Mouse (Mus musculus): ENCODE data around the gene Csad.

Gene Csad

GRCm38 (mm10) chr15:102204674-102205505 is at the start of gene Csad:
Gene Csad (minus strand): TSS chr15:102204724.
- no peak for DNase-seq (ENCODE audit: extremely low read depth, low read depth, low spot score)

GRCm38 (mm10) chr15:102250521-102250920 is 46.0 kb upstream of the Csad start:
- no peak for DNase-seq (ENCODE audit: extremely low read depth, low read depth, low spot score)

- DNase-seq (ENCODE audit: extremely low read depth, low read depth, low spot score) = no peak
Measured at GRCm38 (mm10) chr15:102249967-102250366, 45.4 kb upstream of the Csad start.

GRCm38 (mm10) chr15:102249251-102249691 is 44.7 kb upstream of the Csad start:
- DNase-seq (ENCODE audit: extremely low read depth, low read depth, low spot score) = no peak

- no peak for DNase-seq (ENCODE audit: extremely low read depth, low read depth, low spot score)
Measured at GRCm38 (mm10) chr15:102248812-102249191, 44.3 kb upstream of the Csad start.

GRCm38 (mm10) chr15:102248131-102248811 is 43.7 kb upstream of the Csad start:
- DNase-seq (ENCODE audit: extremely low read depth, low read depth, low spot score) = no peak

- no peak for DNase-seq (ENCODE audit: extremely low read depth, low read depth, low spot score)
Measured at GRCm38 (mm10) chr15:102247252-102248130, 43.0 kb upstream of the Csad start.

GRCm38 (mm10) chr15:102246866-102247251 is 42.3 kb upstream of the Csad start:
- DNase-seq (ENCODE audit: extremely low read depth, low read depth, low spot score) = peak; percentile 51

- DNase-seq (ENCODE audit: extremely low read depth, low read depth, low spot score) = no peak
Measured at GRCm38 (mm10) chr15:102245891-102246741, 41.6 kb upstream of the Csad start.

GRCm38 (mm10) chr15:102245461-102245881 is 40.9 kb upstream of the Csad start:
- no peak for DNase-seq (ENCODE audit: extremely low read depth, low read depth, low spot score)

- DNase-seq (ENCODE audit: extremely low read depth, low read depth, low spot score) = no peak
Measured at GRCm38 (mm10) chr15:102244306-102245191, 40.0 kb upstream of the Csad start.

- no peak for DNase-seq (ENCODE audit: extremely low read depth, low read depth, low spot score)
Measured at GRCm38 (mm10) chr15:102243229-102244190, 39.0 kb upstream of the Csad start.

- no peak for DNase-seq (ENCODE audit: extremely low read depth, low read depth, low spot score)
Measured at GRCm38 (mm10) chr15:102242404-102243228, 38.1 kb upstream of the Csad start.

GRCm38 (mm10) chr15:102240607-102241006 is 36.1 kb upstream of the Csad start:
- no peak for DNase-seq (ENCODE audit: extremely low read depth, low read depth, low spot score)

GRCm38 (mm10) chr15:102239851-102240250 is 35.3 kb upstream of the Csad start:
- DNase-seq (ENCODE audit: extremely low read depth, low read depth, low spot score) = no peak

- no peak for DNase-seq (ENCODE audit: extremely low read depth, low read depth, low spot score)
Measured at GRCm38 (mm10) chr15:102239260-102239590, 34.7 kb upstream of the Csad start.

- DNase-seq (ENCODE audit: extremely low read depth, low read depth, low spot score) = no peak
Measured at GRCm38 (mm10) chr15:102238543-102239259, 34.2 kb upstream of the Csad start.
